Mouse (Mus musculus) kidney, embryonic 14.5 days (tissue): ENCODE data around the gene Igfbpl1. TPM values are rescaled to one million over a fixed set of nuclear protein-coding genes. Genes with fewer than 3 reads are reported as not detected.

ENCODE experiments used
- ATAC-seq: fragments of 200-750 bp; cut with Nextera tagmentation; 2 replicates; pipeline ENCODE4 v1.8.0; 2017; ENCODE audit warnings: moderate number of reproducible peaks, mild to moderate bottlenecking, moderate TSS enrichment, moderate library complexity; ENCODE audit not compliant: low FRiP score, low TSS enrichment
- H3K27ac ChIP-seq: fragments of 300-500 bp; sonication (generic); 2 replicates; pipeline ENCODE4 v1.5.1; 2014; ENCODE audit warnings: low read depth, mild to moderate bottlenecking, low read length, moderate library complexity, mixed read lengths
- H3K27me3 ChIP-seq: fragments of 300-500 bp; sonication (generic); 2 replicates; pipeline ENCODE4 v1.6.1; 2014; ENCODE audit warnings: mild to moderate bottlenecking, low read length; ENCODE audit not compliant: control insufficient read depth, insufficient read depth
- H3K36me3 ChIP-seq: fragments of 300-500 bp; sonication (generic); 2 replicates; pipeline ENCODE4 v1.6.1; 2014; ENCODE audit warnings: low read length, mixed read lengths; ENCODE audit not compliant: control insufficient read depth, insufficient read depth
- H3K4me1 ChIP-seq: fragments of 300-500 bp; sonication (generic); 2 replicates; pipeline ENCODE4 v1.6.1; 2014; ENCODE audit warnings: low read length, mixed read lengths; ENCODE audit not compliant: control insufficient read depth, insufficient read depth
- H3K4me2 ChIP-seq: fragments of 300-500 bp; sonication (generic); replicated peaks from 2 replicates; pipeline ENCODE4 v1.6.1; 2014; ENCODE audit warnings: low read depth, mild to moderate bottlenecking, low read length
- H3K4me3 ChIP-seq: fragments of 300-500 bp; sonication (generic); 2 replicates; pipeline ENCODE4 v1.5.1; 2014; ENCODE audit warnings: mild to moderate bottlenecking, low read length
- H3K9ac ChIP-seq: fragments of 300-500 bp; sonication (generic); 2 replicates; pipeline ENCODE4 v1.6.1; 2014; ENCODE audit warnings: low read depth, mild to moderate bottlenecking, low read length, moderate library complexity
- H3K9me3 ChIP-seq: fragments of 300-500 bp; sonication (generic); 2 replicates; pipeline ENCODE4 v1.6.1; 2016; ENCODE audit warnings: low read length; ENCODE audit not compliant: control insufficient read depth
- WGBS: fragments of 180-500 bp; shearing (Covaris S2); extraction: QIAGEN DNeasy Blood & Tissue Kit; methylation state at CpG from one replicate; pipeline ENCODE4 v1.1.7; 2014; 5-methylcytosine and 5-hydroxymethylcytosine counted together
- polyA plus RNA-seq: library from polyadenylated mRNA; unstranded; fragments of >200 nt; fragmentation: Nextera tagmentation; extraction: Ambion mirVana; gene quantifications from 2 replicates; pipeline ENCODE4 v1.2.1, GENCODE M21; 2014

Igfbpl1 gene
- polyA plus RNA-seq, 1 experiment from 2014 or later: 0.14 TPM

GRCm38 (mm10) chr4:45824761-45825556 is 1.8 kb downstream of the Igfbpl1 start:
- Histone ChIP-seq H3K27me3 (peaks cover 70% of the 10 kb centered on the region), H3K9me3 (no peaks in the 10 kb centered on the region), H3K4me2 (no peak overlapping the region), H3K9ac (no peak overlapping the region), H3K4me1 (peaks cover 8% of the 10 kb centered on the region), H3K36me3 (no peaks in the 10 kb centered on the region), H3K27ac (no peak overlapping the region), H3K4me3 (no peak overlapping the region)
- no peak for ATAC-seq
- 21% methylated on average over 14 of the region's 14 CpGs for WGBS

- 10% methylated on average over 10 of the region's 10 CpGs for WGBS
These were observed 2.5 kb downstream of the Igfbpl1 start for GRCm38 (mm10) chr4:45824049-45824760.

GRCm38 (mm10) chr4:45822781-45823575 is 3.7 kb downstream of the Igfbpl1 start:
- Histone ChIP-seq H3K4me3 (no peak overlapping the region), H3K4me2 (no peak overlapping the region), H3K9ac (no peak overlapping the region), H3K9me3 (no peaks in the 10 kb centered on the region), H3K27ac (no peak overlapping the region), H3K27me3 (peaks cover 58% of the 10 kb centered on the region), H3K4me1 (peaks cover 18% of the 10 kb centered on the region), H3K36me3 (no peaks in the 10 kb centered on the region)
- no peak for ATAC-seq
- 34% methylated on average over 11 of the region's 11 CpGs for WGBS

More at GRCm38 (mm10) chr4:45824049-45824760, 2.5 kb downstream of the Igfbpl1 start:
- Histone ChIP-seq H3K4me1 (peaks cover 11% of the 10 kb centered on the region), H3K4me3 (no peak overlapping the region), H3K9me3 (no peaks in the 10 kb centered on the region), H3K4me2 (no peak overlapping the region), H3K27ac (no peak overlapping the region), H3K36me3 (no peaks in the 10 kb centered on the region), H3K27me3 (peaks cover 70% of the 10 kb centered on the region), H3K9ac (no peak overlapping the region)
- no peak for ATAC-seq

- Histone ChIP-seq H3K9me3 (no peaks in the 10 kb centered on the region), H3K36me3 (no peaks in the 10 kb centered on the region), H3K4me1 (peaks cover 18% of the 10 kb centered on the region), H3K9ac (no peak overlapping the region), H3K4me3 (no peak overlapping the region), H3K27me3 (peaks cover 49% of the 10 kb centered on the region), H3K4me2 (no peak overlapping the region), H3K27ac (no peak overlapping the region)
- no peak for ATAC-seq
- WGBS: 41% methylated on average over 3 of the region's 3 CpGs
These were observed 4.7 kb downstream of the Igfbpl1 start for GRCm38 (mm10) chr4:45821995-45822394.

GRCm38 (mm10) chr4:45820074-45820830 is 6.5 kb downstream of the Igfbpl1 start:
- Histone ChIP-seq H3K4me3 (no peak overlapping the region), H3K4me1 (peaks cover 10% of the 10 kb centered on the region), H3K36me3 (no peaks in the 10 kb centered on the region), H3K9ac (no peak overlapping the region), H3K27ac (no peak overlapping the region), H3K27me3 (peaks cover 31% of the 10 kb centered on the region), H3K4me2 (peak overlapping the region; percentile 61), H3K9me3 (no peaks in the 10 kb centered on the region)
- WGBS: 43% methylated on average over 8 of the region's 8 CpGs
- no peak for ATAC-seq

GRCm38 (mm10) chr4:45819208-45819931 is 7.4 kb downstream of the Igfbpl1 start:
- Histone ChIP-seq H3K4me3 (peak overlapping the region; percentile 17; the same call in 1 of the 2 replicates), H3K4me1 (peaks cover 10% of the 10 kb centered on the region), H3K4me2 (peak overlapping the region; percentile 61), H3K36me3 (no peaks in the 10 kb centered on the region), H3K9ac (no peak overlapping the region), H3K27ac (no peak overlapping the region), H3K27me3 (peaks cover 22% of the 10 kb centered on the region), H3K9me3 (no peaks in the 10 kb centered on the region)
- no peak; the same call in 1 of the 2 replicates for ATAC-seq
- WGBS: 2% methylated on average over 17 of the region's 17 CpGs

- Histone ChIP-seq H3K27me3 (peaks cover 17% of the 10 kb centered on the region), H3K9me3 (no peaks in the 10 kb centered on the region), H3K4me1 (peaks cover 10% of the 10 kb centered on the region), H3K4me2 (peak overlapping the region; percentile 61), H3K9ac (no peak overlapping the region), H3K36me3 (no peaks in the 10 kb centered on the region), H3K27ac (no peak overlapping the region), H3K4me3 (peak overlapping the region; percentile 17; the same call in 1 of the 2 replicates)
- no peak for ATAC-seq
- 18% methylated on average over 4 of the region's 4 CpGs for WGBS
These were observed 7.9 kb downstream of the Igfbpl1 start for GRCm38 (mm10) chr4:45818814-45819207.

GRCm38 (mm10) chr4:45815542-45815941 is 11.2 kb downstream of the Igfbpl1 start:
- Histone ChIP-seq H3K27ac (no peak overlapping the region), H3K9me3 (no peaks in the 10 kb centered on the region), H3K27me3 (no peaks in the 10 kb centered on the region), H3K4me3 (no peak overlapping the region), H3K9ac (no peak overlapping the region), H3K36me3 (no peaks in the 10 kb centered on the region), H3K4me2 (no peak overlapping the region), H3K4me1 (peaks cover 10% of the 10 kb centered on the region)
- 47% methylated on average over 7 of the region's 7 CpGs for WGBS
- ATAC-seq: no peak
